Mouse (Mus musculus) activated CD4-positive, CD25-positive, alpha-beta regulatory T cell (primary cell): ENCODE measurements around the gene Padi2. TPM values are rescaled to one million over a fixed set of nuclear protein-coding genes. Genes with fewer than 3 reads are reported as not detected.

Source experiments
- polyA plus RNA-seq, 2 experiments: library from polyadenylated mRNA; unstranded; fragments of 100-300 nt; shearing (Covaris generic); gene quantifications; one replicate each; pipeline ENCODE4 v1.2.1; 2017

Gene Padi2
- polyA plus RNA-seq, result 10 to 100 TPM in 1 of 2 experiments, 1 to 10 TPM in 1; 8.6 to 25.8 TPM

GRCm38 (mm10) chr4:140906076-140906826 is at the start of gene Padi2:
Gene Padi2, plus strand, starts transcription at chr4:140906344.

GRCm38 (mm10) chr4:140960781-140961466 is 54.8 kb downstream of the Padi2 start, which contains the start of gene Sdhb:
Gene Sdhb, plus strand, starts transcription at chr4:140961203.

GRCm38 (mm10) chr4:140986711-140987395 is 80.7 kb downstream of the Padi2 start, which contains the start of gene Atp13a2:
Gene Atp13a2, plus strand, starts transcription at chr4:140986873.

Other genes with a start within 250 kb of the Padi2 start
- gene Arhgef10l, start 240.3 kb upstream of the Padi2 start, polyA plus RNA-seq, result under 1 TPM; 0.56 to 0.65 TPM
- gene Rcc2, start 205.8 kb upstream of the Padi2 start, polyA plus RNA-seq, result 10 to 100 TPM; 60.4 to 98.1 TPM
- not detected for gene Padi6, start 163.7 kb upstream of the Padi2 start, polyA plus RNA-seq
- gene Padi4, start 132.1 kb upstream of the Padi2 start, polyA plus RNA-seq, result under 1 TPM; 0.58 to 0.66 TPM
- gene Padi3, start 95.7 kb upstream of the Padi2 start, polyA plus RNA-seq, result under 1 TPM; 0.41 to 0.67 TPM
- gene Padi1, start 60.6 kb upstream of the Padi2 start, polyA plus RNA-seq, result under 1 TPM; 0.27 to 0.38 TPM
- 100 to 1,000 TPM; 302 to 309 TPM for gene Sdhb, start 54.9 kb downstream of the Padi2 start, polyA plus RNA-seq
- 10 to 100 TPM; 32.2 to 51.2 TPM for gene Atp13a2, start 80.5 kb downstream of the Padi2 start, polyA plus RNA-seq
- gene Mfap2, start 104.1 kb downstream of the Padi2 start, polyA plus RNA-seq, result not detected
- gene Crocc, start 154.2 kb downstream of the Padi2 start, polyA plus RNA-seq, result 1 to 10 TPM; 1.2 to 2.0 TPM
- 100 to 1,000 TPM in 1 of 2 experiments, 10 to 100 TPM in 1; 94.8 to 160 TPM for gene Necap2, start 172.0 kb downstream of the Padi2 start, polyA plus RNA-seq
- under 1 TPM; 0.25 to 0.48 TPM for gene Spata21, start 182.0 kb downstream of the Padi2 start, polyA plus RNA-seq
- gene Szrd1, start 233.4 kb downstream of the Padi2 start, polyA plus RNA-seq, result 10 to 100 TPM; 50.1 to 65.1 TPM
- 10 to 100 TPM; 15.4 to 22.7 TPM for gene Fbxo42, start 241.6 kb downstream of the Padi2 start, polyA plus RNA-seq